Mouse (Mus musculus): Measurements from ENCODE around the gene Galnt9. TPM values are rescaled to one million over a fixed set of nuclear protein-coding genes. Genes with fewer than 3 reads are reported as not detected.

Galnt9 gene
- polyA plus RNA-seq, 1 experiment from 2014 or later: not detected

GRCm38 (mm10) chr5:110514694-110515093 lies 29.5 kb upstream of the Galnt9 start:
- WGBS: 76% methylated on average over 3 of the region's 3 CpGs
- no peak for DNase-seq (ENCODE audit: low spot score)
- no peak overlapping the region for H3K27ac ChIP-seq
- peaks cover 25% of the 10 kb centered on the region; the same call in 1 of the 2 replicates for H3K27me3 ChIP-seq (ENCODE audit: insufficient read depth, poor library complexity, severe bottlenecking)
- H3K4me3 ChIP-seq: no peak overlapping the region
- H3K36me3 ChIP-seq: no peaks in the 10 kb centered on the region
- no peaks in the 10 kb centered on the region for H3K4me1 ChIP-seq
- H3K9me3 ChIP-seq: no peaks in the 10 kb centered on the region

GRCm38 (mm10) chr5:110516390-110516789 lies 27.8 kb upstream of the Galnt9 start:
- Histone ChIP-seq H3K4me3 (no peak overlapping the region), H3K27me3 (ENCODE audit: insufficient read depth, poor library complexity, severe bottlenecking) (peaks cover 26% of the 10 kb centered on the region; the same call in 1 of the 2 replicates), H3K36me3 (no peaks in the 10 kb centered on the region), H3K4me1 (no peaks in the 10 kb centered on the region), H3K27ac (no peak overlapping the region), H3K9me3 (no peaks in the 10 kb centered on the region)
- no peak for DNase-seq (ENCODE audit: low spot score)
- 76% methylated on average over 4 of the region's 4 CpGs for WGBS

- WGBS: 43% methylated on average over 14 of the region's 14 CpGs
- Histone ChIP-seq H3K27ac (no peak overlapping the region), H3K9me3 (no peaks in the 10 kb centered on the region), H3K4me1 (no peaks in the 10 kb centered on the region), H3K27me3 (ENCODE audit: insufficient read depth, poor library complexity, severe bottlenecking) (peaks cover 30% of the 10 kb centered on the region; the same call in 1 of the 2 replicates), H3K36me3 (no peaks in the 10 kb centered on the region), H3K4me3 (no peak overlapping the region)
- DNase-seq (ENCODE audit: low spot score): no peak
Measured at GRCm38 (mm10) chr5:110518086-110518783, 25.9 kb upstream of the Galnt9 start.

- H3K4me3 ChIP-seq: no peak overlapping the region
- WGBS: 74% methylated on average over 4 of the region's 4 CpGs
Measured at GRCm38 (mm10) chr5:110520974-110521373, 23.2 kb upstream of the Galnt9 start.

GRCm38 (mm10) chr5:110521822-110522221 lies 22.3 kb upstream of the Galnt9 start:
- no peak overlapping the region for H3K27ac ChIP-seq
- no peaks in the 10 kb centered on the region for H3K4me1 ChIP-seq
- no peaks in the 10 kb centered on the region for H3K36me3 ChIP-seq
- DNase-seq (ENCODE audit: low spot score): no peak
- 64% methylated on average over 7 of the region's 7 CpGs for WGBS
- no peak overlapping the region for H3K4me3 ChIP-seq
- H3K9me3 ChIP-seq: no peaks in the 10 kb centered on the region
- H3K27me3 ChIP-seq (ENCODE audit: insufficient read depth, poor library complexity, severe bottlenecking): peaks cover 21% of the 10 kb centered on the region; the same call in 1 of the 2 replicates

More at GRCm38 (mm10) chr5:110520974-110521373, 23.2 kb upstream of the Galnt9 start:
- Histone ChIP-seq H3K9me3 (no peaks in the 10 kb centered on the region), H3K27me3 (ENCODE audit: insufficient read depth, poor library complexity, severe bottlenecking) (peaks cover 27% of the 10 kb centered on the region; the same call in 1 of the 2 replicates), H3K4me1 (no peaks in the 10 kb centered on the region), H3K36me3 (no peaks in the 10 kb centered on the region), H3K27ac (no peak overlapping the region)
- DNase-seq (ENCODE audit: low spot score): no peak

GRCm38 (mm10) chr5:110523296-110523695 lies 20.9 kb upstream of the Galnt9 start:
- Histone ChIP-seq H3K27ac (no peak overlapping the region), H3K4me3 (no peak overlapping the region), H3K27me3 (ENCODE audit: insufficient read depth, poor library complexity, severe bottlenecking) (peaks cover 17% of the 10 kb centered on the region; the same call in 1 of the 2 replicates), H3K36me3 (no peaks in the 10 kb centered on the region), H3K4me1 (no peaks in the 10 kb centered on the region), H3K9me3 (no peaks in the 10 kb centered on the region)
- 63% methylated on average over 4 of the region's 4 CpGs for WGBS
- DNase-seq (ENCODE audit: low spot score): no peak

- Histone ChIP-seq H3K4me3 (no peak overlapping the region), H3K27ac (no peak overlapping the region), H3K36me3 (no peaks in the 10 kb centered on the region), H3K9me3 (no peaks in the 10 kb centered on the region), H3K27me3 (ENCODE audit: insufficient read depth, poor library complexity, severe bottlenecking) (peaks cover 6% of the 10 kb centered on the region; the same call in 1 of the 2 replicates), H3K4me1 (no peaks in the 10 kb centered on the region)
- no peak for DNase-seq (ENCODE audit: low spot score)
- 80% methylated on average over 6 of the region's 6 CpGs for WGBS
Measured at GRCm38 (mm10) chr5:110525701-110526100, 18.5 kb upstream of the Galnt9 start.

GRCm38 (mm10) chr5:110526556-110526955 lies 17.6 kb upstream of the Galnt9 start:
- Histone ChIP-seq H3K9me3 (no peaks in the 10 kb centered on the region), H3K4me1 (no peaks in the 10 kb centered on the region), H3K4me3 (no peak overlapping the region), H3K27ac (no peak overlapping the region), H3K36me3 (no peaks in the 10 kb centered on the region), H3K27me3 (ENCODE audit: insufficient read depth, poor library complexity, severe bottlenecking) (peaks cover 4% of the 10 kb centered on the region; the same call in 1 of the 2 replicates)
- no peak for DNase-seq (ENCODE audit: low spot score)
- 78% methylated on average over 4 of the region's 4 CpGs for WGBS

GRCm38 (mm10) chr5:110531091-110531490 lies 13.1 kb upstream of the Galnt9 start:
- no peak for DNase-seq (ENCODE audit: low spot score)
- Histone ChIP-seq H3K4me1 (no peaks in the 10 kb centered on the region), H3K36me3 (no peaks in the 10 kb centered on the region), H3K27ac (no peak overlapping the region), H3K27me3 (ENCODE audit: insufficient read depth, poor library complexity, severe bottlenecking) (peaks cover 6% of the 10 kb centered on the region; the same call in 1 of the 2 replicates), H3K9me3 (0 out of 2 replicates have a peak, but pooled peaks cover 3% of the 10 kb centered on the region), H3K4me3 (no peak overlapping the region)
- WGBS: 69% methylated on average over 4 of the region's 4 CpGs

- no peak overlapping the region for H3K27ac ChIP-seq
- no peak overlapping the region for H3K4me3 ChIP-seq
- H3K36me3 ChIP-seq: no peaks in the 10 kb centered on the region
- H3K27me3 ChIP-seq (ENCODE audit: insufficient read depth, poor library complexity, severe bottlenecking): peaks cover 14% of the 10 kb centered on the region; the same call in 1 of the 2 replicates
- no peaks in the 10 kb centered on the region for H3K4me1 ChIP-seq
- H3K9me3 ChIP-seq: 0 out of 2 replicates have a peak, but pooled peaks cover 3% of the 10 kb centered on the region
- DNase-seq (ENCODE audit: low spot score): no peak
- 70% methylated on average over 1 of the region's 1 CpGs for WGBS
Measured at GRCm38 (mm10) chr5:110534402-110534801, 9.8 kb upstream of the Galnt9 start.

GRCm38 (mm10) chr5:110535964-110536363 lies 8.2 kb upstream of the Galnt9 start:
- Histone ChIP-seq H3K36me3 (no peaks in the 10 kb centered on the region), H3K27me3 (ENCODE audit: insufficient read depth, poor library complexity, severe bottlenecking) (peaks cover 25% of the 10 kb centered on the region), H3K9me3 (0 out of 2 replicates have a peak, but pooled peaks cover 3% of the 10 kb centered on the region), H3K4me3 (no peak overlapping the region), H3K27ac (no peak overlapping the region), H3K4me1 (no peaks in the 10 kb centered on the region)
- DNase-seq (ENCODE audit: low spot score): no peak
- WGBS: 83% methylated on average over 8 of the region's 8 CpGs

GRCm38 (mm10) chr5:110540947-110541346 lies 3.2 kb upstream of the Galnt9 start:
- DNase-seq (ENCODE audit: low spot score): no peak
- Histone ChIP-seq H3K36me3 (no peaks in the 10 kb centered on the region), H3K9me3 (no peaks in the 10 kb centered on the region), H3K4me3 (no peak overlapping the region), H3K27me3 (ENCODE audit: insufficient read depth, poor library complexity, severe bottlenecking) (peaks cover 70% of the 10 kb centered on the region), H3K27ac (no peak overlapping the region), H3K4me1 (peaks cover 8% of the 10 kb centered on the region)
- WGBS: 57% methylated on average over 2 of the region's 2 CpGs

GRCm38 (mm10) chr5:110541456-110541855 lies 2.7 kb upstream of the Galnt9 start:
- Histone ChIP-seq H3K27ac (no peak overlapping the region), H3K4me3 (no peak overlapping the region), H3K36me3 (no peaks in the 10 kb centered on the region), H3K27me3 (ENCODE audit: insufficient read depth, poor library complexity, severe bottlenecking) (peaks cover 72% of the 10 kb centered on the region), H3K4me1 (peaks cover 8% of the 10 kb centered on the region), H3K9me3 (no peaks in the 10 kb centered on the region)
- DNase-seq (ENCODE audit: low spot score): no peak
- 68% methylated on average over 6 of the region's 6 CpGs for WGBS
